8 mouse cellular contexts compared by ENCODE assay signal in genomic region chr9:108080168-108080567, GRCm38 (mm10). TPM values are rescaled to one million over a fixed set of nuclear protein-coding genes. Genes with fewer than 3 reads are reported as not detected.
A peak's percentile ranks its signal among the peaks of the same experiment; 100 is the strongest.
DNase-seq lines count a peak whose midpoint lies in the region; ATAC-seq and TF ChIP-seq lines count a peak whose summit lies in the region.

TSS of gene Mst1 (plus strand) at chr9:108080436.

- H3K4me3 ChIP-seq in cerebellum, adult 2 months (replicated peaks; ENCODE audit: insufficient read depth, low read depth, low read length): peak within 1 kb of the TSS; percentile 61
- peak within 1 kb of the TSS; percentile 83 for H3K4me3 ChIP-seq in forebrain, embryonic 11.5 days (ENCODE audit: low read depth, low read length)
- peak within 1 kb of the TSS; percentile 88 for H3K4me3 ChIP-seq in liver, embryonic 13.5 days (replicated peaks)

- no peak for TF ChIP-seq CTCF in cerebellum, adult 2 months (IDR thresholded peaks at IDR 0.05; ENCODE audit: borderline replicate concordance, insufficient read depth, low read depth, low read length)

- peak within 1 kb of the TSS; percentile 94 for H3K9ac ChIP-seq in forebrain, embryonic 11.5 days (ENCODE audit: low read length)
- peak within 1 kb of the TSS; percentile 99 for H3K9ac ChIP-seq in liver, embryonic 13.5 days

- no peaks in the 10 kb centered on the region for H3K9me3 ChIP-seq in forebrain, embryonic 11.5 days (ENCODE audit: control insufficient read depth, low read length)
- H3K9me3 ChIP-seq in liver, embryonic 13.5 days (replicated peaks): no peaks in the 10 kb centered on the region

- DNase-seq in cerebellum, adult 2 months: no peak
- no peak for DNase-seq in cerebellum, adult 9-10 months
- DNase-seq in 416B (ENCODE audit: low read depth): peak; percentile 73
- DNase-seq in forebrain, embryonic 11.5 days (ENCODE audit: low spot score): peak; percentile 64
- peak; percentile 89 for DNase-seq in liver, embryonic 13.5 days
- DNase-seq in frontal cortex, postnatal 10 days (ENCODE audit: low spot score in 2 of 2): no peak
- no peak for DNase-seq in thymus, adult 18-20 months
- DNase-seq in kidney, adult 18-20 months: no peak

- H3K4me2 ChIP-seq in forebrain, embryonic 11.5 days (ENCODE audit: low read depth, low read length, severe bottlenecking): peak within 1 kb of the TSS; percentile 90
- H3K4me2 ChIP-seq in liver, embryonic 13.5 days: peak within 1 kb of the TSS; percentile 91

- no peak for ATAC-seq in forebrain, embryonic 11.5 days (replicated peaks; ENCODE audit: low FRiP score)
- peak; percentile 87 for ATAC-seq in liver, embryonic 13.5 days (ENCODE audit: low read depth)

- H3K27ac ChIP-seq in cerebellum, adult 2 months (ENCODE audit: insufficient read depth, low read length): peak within 1 kb of the TSS; percentile 75
- no peak within 1 kb of the TSS for H3K27ac ChIP-seq in forebrain, embryonic 11.5 days (ENCODE audit: low read depth, low read length)
- peak within 1 kb of the TSS; percentile 100 for H3K27ac ChIP-seq in liver, embryonic 13.5 days

- TF ChIP-seq POLR2A in cerebellum, adult 2 months (IDR thresholded peaks at IDR 0.05; ENCODE audit: borderline replicate concordance, insufficient read depth, low read length): no peak

- no peaks in the 10 kb centered on the region for H3K27me3 ChIP-seq in cerebellum, adult 2 months (ENCODE audit: control insufficient read depth, insufficient read depth, low read length)
- H3K27me3 ChIP-seq in forebrain, embryonic 11.5 days (ENCODE audit: control insufficient read depth, insufficient read depth, low read length): peaks cover 22% of the 10 kb centered on the region
- peaks cover 10% of the 10 kb centered on the region; the same call in 1 of the 2 replicates for H3K27me3 ChIP-seq in liver, embryonic 13.5 days

- 85% methylated on average over 5 of the region's 5 CpGs for WGBS in cerebellum, adult 2 months
- WGBS in forebrain, embryonic 11.5 days: 75% methylated on average over 5 of the region's 5 CpGs
- 17% methylated on average over 5 of the region's 5 CpGs for WGBS in liver, embryonic 13.5 days (ENCODE audit: insufficient replicate concordance)

- peaks cover 26% of the 10 kb centered on the region for H3K4me1 ChIP-seq in cerebellum, adult 2 months (ENCODE audit: control insufficient read depth, insufficient read depth, low read length)
- peaks cover 7% of the 10 kb centered on the region; the same call in 1 of the 2 replicates for H3K4me1 ChIP-seq in forebrain, embryonic 11.5 days (replicated peaks; ENCODE audit: control insufficient read depth, insufficient read depth, low read length)
- peaks cover 89% of the 10 kb centered on the region for H3K4me1 ChIP-seq in liver, embryonic 13.5 days (replicated peaks)

- H3K36me3 ChIP-seq in forebrain, embryonic 11.5 days (ENCODE audit: control insufficient read depth, insufficient read depth, low read length): no peaks in the 10 kb centered on the region; the same call in 1 of the 2 replicates
- peaks cover 55% of the 10 kb centered on the region for H3K36me3 ChIP-seq in liver, embryonic 13.5 days

RNA-seq across cellular contexts. Expression of gene Mst1, which starts in this region (rescaled TPM):
- polyA plus RNA-seq in cerebellum, adult 2 months (2012; rRNA removed): 0.13 TPM in 1 of 2 replicates, not detected in the other
- polyA plus RNA-seq in forebrain, embryonic 11.5 days (2014; fragmentation: Nextera tagmentation; extraction: Ambion mirVana): 0.28 and 0.56 TPM in 2 replicates
- polyA plus RNA-seq in liver, embryonic 13.5 days (2015; fragmentation: Nextera tagmentation; extraction: Ambion mirVana): 15.5 and 18.6 TPM in 2 replicates

Comparison
In these comparisons a context has a peak if more than half of its experiments do, and no peak if none do; other contexts are left out.
1. RNA of gene Mst1 (polyA plus RNA-seq): 15.5 to 18.6 TPM in liver, embryonic 13.5 days; 0.28 to 0.56 TPM in forebrain, embryonic 11.5 days and 0.13 TPM in cerebellum, adult 2 months; every median in the first group is over 10 times any median in the second.
2. Peak in DNase-seq, H3K4me3 ChIP-seq, H3K9ac ChIP-seq and H3K4me2 ChIP-seq in forebrain, embryonic 11.5 days; RNA of the gene not detected or under 1 TPM.
3. DNase-seq: peak in 416B (single experiment) and liver, embryonic 13.5 days (single experiment); none in cerebellum, adult 2 months (0 of 2), cerebellum, adult 9-10 months (single experiment), frontal cortex, postnatal 10 days (0 of 2), thymus, adult 18-20 months (0 of 2) and kidney, adult 18-20 months (single experiment).
4. Peak in every context shown above with its lines, with median percentiles within 50 percentile points of each other: H3K4me3 ChIP-seq.